Mouse (Mus musculus): ENCODE data around the gene Gja10.

DNA sequence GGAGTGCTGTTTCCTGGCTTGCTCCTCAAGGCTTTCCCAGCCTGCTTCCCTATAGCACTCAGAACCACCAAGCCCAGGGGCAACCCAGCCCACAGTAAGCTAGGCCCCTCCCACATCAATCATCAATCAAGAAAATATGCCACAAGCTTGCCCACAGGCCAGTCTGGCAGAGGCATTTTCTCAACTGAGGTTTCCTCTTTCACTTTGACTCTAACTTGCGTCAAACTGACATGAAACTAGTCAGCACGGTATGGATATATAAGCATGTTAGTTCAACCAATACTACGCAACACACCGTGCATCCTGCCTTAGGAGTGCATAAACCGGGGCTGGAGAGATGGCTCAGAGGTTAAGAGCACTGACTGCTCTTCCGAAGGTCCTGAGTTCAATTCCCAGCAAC lies 14.3 kb downstream of the Gja10 start:
- TF ChIP-seq POLR2A (IDR thresholded peaks at IDR 0.05; ENCODE audit: low read depth, low read length) (no peak), CTCF (IDR thresholded peaks at IDR 0.05; ENCODE audit: extremely low read depth, insufficient read length, insufficient replicate concordance, low read depth, low read length) (no peak)

Measured in small intestine, adult 2 months (tissue).